Mouse (Mus musculus) bone marrow, adult 2 months (tissue): ENCODE measurements around the gene Mettl8. TPM values are rescaled to one million over a fixed set of nuclear protein-coding genes. Genes with fewer than 3 reads are reported as not detected.

ENCODE experiments used
- H3K27ac ChIP-seq: fragments of 200-500 bp; 2 replicates; pipeline ENCODE4 v1.5.1; 2012; ENCODE audit warnings: low read depth, mild to moderate bottlenecking, control low read depth, inconsistent platforms, low read length; ENCODE audit not compliant: control insufficient read depth, poor library complexity, insufficient read depth
- H3K4me1 ChIP-seq: fragments of 200-500 bp; 2 replicates; pipeline ENCODE4 v1.6.1; 2011; ENCODE audit warnings: low read length; ENCODE audit not compliant: control insufficient read depth, insufficient read depth
- H3K4me3 ChIP-seq: fragments of 200-500 bp; replicated peaks from 2 replicates; pipeline ENCODE3; 2011; ENCODE audit warnings: mild to moderate bottlenecking, low read depth, low read length, control low read depth; ENCODE audit not compliant: control insufficient read depth
- CTCF ChIP-seq: fragments of 200-500 bp; IDR thresholded peaks from 2 replicates; pipeline ENCODE4 v1.5.1; 2011; ENCODE audit warnings: low read length, control low read depth; ENCODE audit not compliant: control insufficient read depth, insufficient read depth
- POLR2A ChIP-seq: fragments of 200-500 bp; IDR thresholded peaks from 2 replicates; pipeline ENCODE4 v1.6.1; 2011; ENCODE audit warnings: low read depth, mild to moderate bottlenecking, control low read depth, low read length, borderline replicate concordance; ENCODE audit not compliant: control insufficient read depth
- WGBS: fragments of 180-500 bp; shearing (Covaris S2); methylation state at CpG from one replicate; pipeline ENCODE4 v1.1.7; 2018; 5-methylcytosine and 5-hydroxymethylcytosine counted together
- polyA plus RNA-seq: library from polyadenylated mRNA; stranded (reverse); fragments of >200 nt; gene quantifications from 2 replicates; pipeline ENCODE4 v1.2.4, GENCODE M21; 2011; ENCODE audit warnings: low replicate concordance; ENCODE audit not compliant: missing spikeins, insufficient read depth, insufficient read length

The Mettl8 gene
- polyA plus RNA-seq = 13.5 and 25.7 TPM in 2 replicates

GRCm38 (mm10) chr2:71055300-71056114, at the start of gene Mettl8, which contains the start of gene Dcaf17:
Mettl8 (minus strand) TSS chr2:71055583.
Dcaf17 (plus strand) TSS chr2:71055328.
- H3K4me1 ChIP-seq = no peaks in the 10 kb centered on the region
- TF ChIP-seq POLR2A = peak; percentile 78
- TF ChIP-seq CTCF = no peak
- H3K27ac ChIP-seq = peak within 1 kb of the TSS; percentile 89
- under 1% methylated on average over 57 of the region's 57 CpGs for whole genome bisulfite sequencing
- peak within 1 kb of the TSS; percentile 96 for H3K4me3 ChIP-seq

GRCm38 (mm10) chr2:71104696-71105095, 49.3 kb upstream of the Mettl8 start:
- H3K27ac ChIP-seq = no peak overlapping the region
- TF ChIP-seq POLR2A (no peak), CTCF (no peak)
- H3K4me1 ChIP-seq = peaks cover 1% of the 10 kb centered on the region; the same call in 1 of the 2 replicates
- no peak overlapping the region for H3K4me3 ChIP-seq
- WGBS = 55% methylated on average over 3 of the region's 3 CpGs

- Histone ChIP-seq H3K4me3 (no peak overlapping the region), H3K4me1 (peaks cover 1% of the 10 kb centered on the region; the same call in 1 of the 2 replicates), H3K27ac (no peak overlapping the region)
- WGBS = 7% methylated on average over 4 of the region's 4 CpGs
- TF ChIP-seq POLR2A (no peak), CTCF (no peak)
Measured at GRCm38 (mm10) chr2:71103292-71103680, 47.9 kb upstream of the Mettl8 start.

GRCm38 (mm10) chr2:71102621-71103291, 47.4 kb upstream of the Mettl8 start:
- TF ChIP-seq CTCF (no peak), POLR2A (no peak)
- H3K4me3 ChIP-seq = no peak overlapping the region
- H3K27ac ChIP-seq = no peak overlapping the region
- 36% methylated on average over 10 of the region's 10 CpGs for WGBS
- H3K4me1 ChIP-seq = peaks cover 1% of the 10 kb centered on the region; the same call in 1 of the 2 replicates

GRCm38 (mm10) chr2:71096170-71096569, 40.8 kb upstream of the Mettl8 start:
- Histone ChIP-seq H3K4me3 (no peak overlapping the region), H3K4me1 (no peaks in the 10 kb centered on the region), H3K27ac (no peak overlapping the region)
- WGBS = 60% methylated on average over 7 of the region's 7 CpGs
- TF ChIP-seq POLR2A = no peak

- Histone ChIP-seq H3K4me3 (no peak overlapping the region), H3K4me1 (no peaks in the 10 kb centered on the region), H3K27ac (no peak overlapping the region)
- 85% methylated on average over 4 of the region's 4 CpGs for WGBS
- no peak for TF ChIP-seq POLR2A
- no peak for TF ChIP-seq CTCF
Measured at GRCm38 (mm10) chr2:71090660-71091445, 35.5 kb upstream of the Mettl8 start.

GRCm38 (mm10) chr2:71089766-71090165, 34.4 kb upstream of the Mettl8 start:
- H3K27ac ChIP-seq = no peak overlapping the region
- no peaks in the 10 kb centered on the region for H3K4me1 ChIP-seq
- H3K4me3 ChIP-seq = no peak overlapping the region
- TF ChIP-seq CTCF (no peak), POLR2A (no peak)
- 74% methylated on average over 3 of the region's 3 CpGs for whole genome bisulfite sequencing
